Comparison of ENCODE assay signal across 20 mouse cellular contexts in the genomic region with DNA sequence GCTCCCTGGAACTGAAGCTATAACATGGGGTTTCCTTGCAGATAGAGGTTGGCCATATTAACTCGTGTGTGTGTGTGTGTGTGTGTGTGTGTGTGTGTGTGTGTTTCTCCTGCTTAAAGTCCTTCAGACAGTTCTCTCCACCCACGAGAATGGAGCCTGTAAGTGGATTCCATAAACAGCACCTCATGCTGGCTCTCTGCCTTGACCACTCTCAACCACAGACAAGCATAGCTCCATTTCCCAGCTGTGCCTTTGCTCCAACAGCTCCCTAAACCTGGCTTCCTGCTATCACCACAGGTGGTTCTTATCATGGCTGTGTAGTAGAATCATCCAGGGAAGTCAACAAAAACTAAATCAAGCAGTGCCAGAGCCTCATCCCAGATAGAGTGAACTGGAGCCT. TPM values are rescaled to one million over a fixed set of nuclear protein-coding genes. Genes with fewer than 3 reads are reported as not detected.
A peak's percentile ranks its signal among the peaks of the same experiment; 100 is the strongest.
DNase-seq lines count a peak whose midpoint lies in the region; ATAC-seq and TF ChIP-seq lines count a peak whose summit lies in the region.
"Had no signal": no experiment of that assay in that cellular context is flagged by ENCODE, and none has a peak within 500 bp of the region (broad histone marks: within the 10 kb centered on the region; RNA-seq: fewer than 3 reads in every experiment).

No protein-coding gene starts in this region.

- no peaks in the 10 kb centered on the region for H3K27me3 ChIP-seq in heart, embryonic 10.5 days (ENCODE audit: insufficient read depth, poor library complexity, severe bottlenecking)
- H3K27me3 ChIP-seq in forebrain, postnatal 0 days (ENCODE audit: insufficient read depth, low read length) = no peaks in the 10 kb centered on the region
- H3K27me3 ChIP-seq: embryonic facial prominence, embryonic 12.5 days; forebrain, embryonic 13.5 days; heart, embryonic 13.5 days; intestine, embryonic 15.5 days had no signal

- H3K36me3 ChIP-seq in heart, embryonic 10.5 days = 0 out of 2 replicates have a peak, but pooled peaks cover 6% of the 10 kb centered on the region
- no peaks in the 10 kb centered on the region for H3K36me3 ChIP-seq in forebrain, postnatal 0 days (ENCODE audit: insufficient read depth)
- H3K36me3 ChIP-seq: embryonic facial prominence, embryonic 12.5 days; intestine, embryonic 15.5 days had no signal

- no peak for TF ChIP-seq POLR2A in lung, adult 2 months (IDR thresholded peaks at IDR 0.05; ENCODE audit: borderline replicate concordance, extremely low read depth, low read depth, low read length)

- no peaks in the 10 kb centered on the region for H3K9me3 ChIP-seq in heart, embryonic 10.5 days
- H3K9me3 ChIP-seq in forebrain, postnatal 0 days (ENCODE audit: low read length) = no peaks in the 10 kb centered on the region
- H3K9me3 ChIP-seq: embryonic facial prominence, embryonic 12.5 days; forebrain, embryonic 13.5 days; heart, embryonic 13.5 days; hindbrain, embryonic 10.5 days; intestine, embryonic 15.5 days had no signal

- no peak overlapping the region for H3K4me2 ChIP-seq in forebrain, postnatal 0 days (ENCODE audit: low read depth)
- H3K4me2 ChIP-seq: embryonic facial prominence, embryonic 12.5 days; forebrain, embryonic 13.5 days; heart, embryonic 13.5 days; hindbrain, embryonic 14.5 days; intestine, embryonic 15.5 days had no signal

- no peak overlapping the region for H3K4me3 ChIP-seq in heart, embryonic 10.5 days
- no peak overlapping the region for H3K4me3 ChIP-seq in lung, adult 2 months (replicated peaks; ENCODE audit: extremely low read depth, low read depth, low read length)
- no peak overlapping the region for H3K4me3 ChIP-seq in forebrain, postnatal 0 days (ENCODE audit: low read depth, low read length)
- H3K4me3 ChIP-seq: embryonic facial prominence, embryonic 12.5 days; forebrain, embryonic 13.5 days; gastrocnemius, adult 2 months; heart, embryonic 13.5 days; hindbrain, embryonic 10.5 days; intestine, embryonic 15.5 days had no signal

- H3K9ac ChIP-seq in forebrain, postnatal 0 days = no peak overlapping the region
- H3K9ac ChIP-seq: embryonic facial prominence, embryonic 12.5 days; forebrain, embryonic 13.5 days; heart, embryonic 13.5 days; hindbrain, embryonic 14.5 days; intestine, embryonic 15.5 days had no signal

- DNase-seq in heart, adult 18-20 months = peak; percentile 13 to 21
- DNase-seq in heart, embryonic 10.5 days (ENCODE audit: low spot score) = no peak
- DNase-seq in lung, postnatal 10 days = peak; percentile 8
- no peak for DNase-seq in lung, adult 2 months
- DNase-seq in lung, postnatal 14 days = peak; percentile 14
- DNase-seq in left cerebral cortex, adult 8-10 months (ENCODE audit: low spot score in 2 of 2) = no peak
- no peak for DNase-seq in forebrain, postnatal 0 days
- DNase-seq: adrenal gland, postnatal 10 days; cerebellum, adult 11 months; cerebellum, adult 8-10 months; cerebellum, postnatal 14 days; gastrocnemius, adult 2 months; gastrocnemius, postnatal 25 days had no signal

- 59% methylated on average over 2 of the region's 2 CpGs for WGBS in heart, embryonic 10.5 days
- 36% methylated on average over 2 of the region's 2 CpGs for WGBS in lung, adult 2 months
- WGBS in forebrain, postnatal 0 days = 61% methylated on average over 2 of the region's 2 CpGs

- H3K4me1 ChIP-seq in heart, embryonic 10.5 days = no peaks in the 10 kb centered on the region
- H3K4me1 ChIP-seq in lung, adult 2 months (ENCODE audit: control insufficient read depth, insufficient read depth, low read length) = no peaks in the 10 kb centered on the region
- peaks cover 2% of the 10 kb centered on the region; the same call in 1 of the 2 replicates for H3K4me1 ChIP-seq in forebrain, postnatal 0 days (ENCODE audit: insufficient read depth)
- H3K4me1 ChIP-seq: embryonic facial prominence, embryonic 12.5 days; heart, embryonic 13.5 days; intestine, embryonic 15.5 days had no signal

- H3K27ac ChIP-seq in heart, embryonic 10.5 days = no peak overlapping the region
- H3K27ac ChIP-seq in forebrain, postnatal 0 days (ENCODE audit: low read depth, low read length) = no peak overlapping the region
- H3K27ac ChIP-seq: embryonic facial prominence, embryonic 12.5 days; forebrain, embryonic 13.5 days; gastrocnemius, adult 2 months; heart, embryonic 13.5 days; hindbrain, embryonic 10.5 days; hindbrain, embryonic 14.5 days; intestine, embryonic 15.5 days had no signal

- TF ChIP-seq CTCF in lung, adult 2 months (IDR thresholded peaks at IDR 0.05; ENCODE audit: insufficient read depth, low read length) = no peak
- TF ChIP-seq CTCF in forebrain, postnatal 0 days (IDR thresholded peaks at IDR 0.05; ENCODE audit: low read depth) = no peak

- no peak for ATAC-seq in forebrain, postnatal 0 days
- no peak for ATAC-seq in megakaryocyte-erythroid progenitor cell, adult 5-6 weeks (replicated peaks; ENCODE audit: low FRiP score, low TSS enrichment, poor library complexity, severe bottlenecking)
- ATAC-seq: forebrain, embryonic 13.5 days; intestine, embryonic 15.5 days had no signal

RNA-seq across cellular contexts. Expression of gene Tceanc, which starts 13.9 kb away (rescaled TPM):
- 1 to 10 TPM; 1.2 to 3.0 TPM for total RNA-seq in heart, adult 18-20 months (2021)
- polyA plus RNA-seq in heart, embryonic 10.5 days (2016; fragmentation: Nextera tagmentation; extraction: Ambion mirVana) = 7.0 and 8.0 TPM in 2 replicates
- polyA plus RNA-seq in lung, adult 2 months (2012; rRNA removed) = 0.86 and 1.4 TPM in 2 replicates
- total RNA-seq in left cerebral cortex, adult 8-10 months (2022) = 1 to 10 TPM; 1.5 to 2.7 (median 2.4) TPM
- 4.6 TPM in 2 replicates for total RNA-seq in forebrain, postnatal 0 days (2014; rRNA removed)
- polyA plus RNA-seq in forebrain, postnatal 0 days (2015; fragmentation: Nextera tagmentation; extraction: Ambion mirVana) = 2.6 and 3.0 TPM in 2 replicates
- 3.2 and 13.0 TPM in 2 replicates for total RNA-seq in megakaryocyte-erythroid progenitor cell, adult 5-6 weeks (2014; fragmentation: Nextera tagmentation)
- total RNA-seq in megakaryocyte-erythroid progenitor cell, adult 5-6 weeks (2017) = 10.3 and 18.0 TPM in 2 replicates

RNA-seq across cellular contexts. Expression of gene Rab9, which starts 24.8 kb away (rescaled TPM):
- total RNA-seq in heart, adult 18-20 months (2021) = 10 to 100 TPM; 21.5 to 27.9 TPM
- 33.4 and 38.7 TPM in 2 replicates for polyA plus RNA-seq in heart, embryonic 10.5 days (2016; fragmentation: Nextera tagmentation; extraction: Ambion mirVana)
- polyA plus RNA-seq in lung, adult 2 months (2012; rRNA removed) = 6.1 and 10.3 TPM in 2 replicates
- 10 to 100 TPM; 35.2 to 41.2 (median 36.3) TPM for total RNA-seq in left cerebral cortex, adult 8-10 months (2022)
- 43.5 and 43.8 TPM in 2 replicates for total RNA-seq in forebrain, postnatal 0 days (2014; rRNA removed)
- 48.5 and 52.7 TPM in 2 replicates for polyA plus RNA-seq in forebrain, postnatal 0 days (2015; fragmentation: Nextera tagmentation; extraction: Ambion mirVana)
- total RNA-seq in megakaryocyte-erythroid progenitor cell, adult 5-6 weeks (2014; fragmentation: Nextera tagmentation) = 25.8 and 29.6 TPM in 2 replicates
- total RNA-seq in megakaryocyte-erythroid progenitor cell, adult 5-6 weeks (2017) = 76.1 and 77.4 TPM in 2 replicates

Comparison
In these comparisons a context has a peak if more than half of its experiments do, and no peak if none do; other contexts are left out.
1. DNase-seq: peak in heart, adult 18-20 months (2 of 2), lung, postnatal 10 days (single experiment) and lung, postnatal 14 days (single experiment); none in heart, embryonic 10.5 days (single experiment), lung, adult 2 months (single experiment), left cerebral cortex, adult 8-10 months (0 of 2) and forebrain, postnatal 0 days (single experiment).